Mouse (Mus musculus): ENCODE measurements around the gene Gm17577. TPM values are rescaled to one million over a fixed set of nuclear protein-coding genes. Genes with fewer than 3 reads are reported as not detected.
"Not testable (repeated sequence)": the region's sequence is repeated elsewhere in the genome, so short reads cannot be mapped to it uniquely, and the experiment has no call there.

Gene Gm17577
- not detected in 2 replicates for polyA plus RNA-seq (2016; fragmentation: Nextera tagmentation; extraction: Ambion mirVana)

DNA sequence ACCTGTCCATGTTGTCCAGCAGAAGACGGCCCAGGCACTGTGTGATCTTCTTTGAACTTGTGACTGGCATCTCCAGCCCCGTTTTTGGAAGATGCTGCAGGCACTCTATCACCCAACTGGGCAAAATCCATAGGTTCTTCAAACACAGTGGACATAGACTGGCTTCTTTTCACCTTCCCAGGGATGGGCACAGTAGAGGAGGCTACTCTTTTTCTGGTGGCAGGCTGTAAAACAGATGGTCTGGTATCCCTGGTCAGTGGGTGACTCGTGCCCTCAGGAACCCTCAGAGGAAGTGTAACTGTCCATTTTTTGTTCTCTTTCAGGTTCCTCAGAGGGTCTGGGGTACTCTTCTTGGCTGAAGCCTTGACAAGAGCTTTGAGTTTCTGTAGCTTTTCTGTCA is at the start of gene Gm17577:
Gene Gm17577 (minus strand): TSS at position 101 of the 400 bp plus-strand sequence.
- not testable (repeated sequence) for H3K36me3 ChIP-seq; H3K4me2 ChIP-seq; ATAC-seq; H3K27me3 ChIP-seq (replicated peaks); H3K4me3 ChIP-seq; H3K9me3 ChIP-seq (replicated peaks); H3K27ac ChIP-seq; H3K4me1 ChIP-seq; H3K9ac ChIP-seq
- WGBS (ENCODE audit: insufficient replicate concordance), result no CpG with 5 or more reads among the region's 3 CpGs

DNA sequence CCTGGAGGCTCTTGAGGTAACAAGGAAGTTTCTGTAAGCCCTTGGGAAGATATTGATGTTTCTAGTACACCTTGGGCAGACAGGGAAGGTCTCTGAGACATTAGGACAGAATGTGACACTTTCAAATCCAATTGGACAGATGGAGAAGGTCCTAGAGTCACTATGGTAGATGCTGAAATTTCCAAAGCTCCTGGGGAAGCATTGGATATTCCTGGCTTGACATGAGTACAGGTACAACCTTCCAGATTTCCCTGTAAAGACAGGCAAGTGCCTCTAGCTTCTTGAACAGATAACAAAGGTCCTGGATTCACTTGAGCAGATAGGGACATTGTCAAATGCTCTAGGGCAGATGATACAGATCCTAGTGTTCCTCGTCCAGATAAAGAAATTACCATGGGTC is 24.3 kb downstream of the Gm17577 start, which contains the start of gene Srsx:
Gene Srsx (minus strand): TSS at position 101 of the 400 bp plus-strand sequence.
- not testable (repeated sequence) for H3K27ac ChIP-seq; H3K4me2 ChIP-seq; ATAC-seq; H3K4me1 ChIP-seq; H3K9me3 ChIP-seq (replicated peaks); H3K9ac ChIP-seq; H3K27me3 ChIP-seq (replicated peaks); H3K36me3 ChIP-seq; H3K4me3 ChIP-seq
- WGBS (ENCODE audit: insufficient replicate concordance), result no CpG with 5 or more reads among the region's 1 CpGs

Other genes with a start within 250 kb of the Gm17577 start
- not detected in 2 replicates for gene Gm17521, start 217.2 kb downstream of the Gm17577 start, polyA plus RNA-seq (2016; fragmentation: Nextera tagmentation; extraction: Ambion mirVana)
- 6.1 and 6.5 TPM in 2 replicates for gene Cldn34c1, start 143.4 kb downstream of the Gm17577 start, polyA plus RNA-seq (2016; fragmentation: Nextera tagmentation; extraction: Ambion mirVana)
- gene Srsx, start 24.4 kb downstream of the Gm17577 start, polyA plus RNA-seq (2016; fragmentation: Nextera tagmentation; extraction: Ambion mirVana), result not detected in 2 replicates

Data from liver, embryonic 12.5 days (tissue).